12 mouse cellular contexts compared by ENCODE assay signal in genomic region chr13:55450511-55450980, GRCm38 (mm10). TPM values are rescaled to one million over a fixed set of nuclear protein-coding genes. Genes with fewer than 3 reads are reported as not detected.
DNase-seq lines count a peak whose midpoint lies in the region; ATAC-seq lines count a peak whose summit lies in the region.
"Had no signal": no experiment of that assay in that cellular context is flagged by ENCODE, and none has a peak within 500 bp of the region (broad histone marks: within the 10 kb centered on the region; RNA-seq: fewer than 3 reads in every experiment).

No protein-coding gene starts in this region.

- no peaks in the 10 kb centered on the region for H3K27me3 ChIP-seq in heart, embryonic 11.5 days (ENCODE audit: control insufficient read depth, insufficient read depth, low read length)
- no peaks in the 10 kb centered on the region for H3K27me3 ChIP-seq in hindbrain, embryonic 10.5 days (ENCODE audit: insufficient read depth, poor library complexity, severe bottlenecking)
- no peaks in the 10 kb centered on the region for H3K27me3 ChIP-seq in forebrain, embryonic 13.5 days

- H3K4me2 ChIP-seq in heart, embryonic 11.5 days, result no peak overlapping the region
- H3K4me2 ChIP-seq in forebrain, embryonic 13.5 days, result no peak overlapping the region

- peaks cover 20% of the 10 kb centered on the region for H3K4me1 ChIP-seq in heart, embryonic 11.5 days (ENCODE audit: control insufficient read depth, insufficient read depth, low read length)
- H3K4me1 ChIP-seq in hindbrain, embryonic 10.5 days (replicated peaks), result peaks cover 34% of the 10 kb centered on the region
- H3K4me1 ChIP-seq in forebrain, embryonic 13.5 days, result peaks cover 29% of the 10 kb centered on the region

- H3K27ac ChIP-seq in heart, embryonic 11.5 days (ENCODE audit: low read depth, low read length), result no peak overlapping the region
- H3K27ac ChIP-seq in hindbrain, embryonic 10.5 days, result no peak overlapping the region
- H3K27ac ChIP-seq in forebrain, embryonic 13.5 days, result no peak overlapping the region

- H3K4me3 ChIP-seq in heart, embryonic 11.5 days (ENCODE audit: low read depth, low read length), result no peak overlapping the region
- no peak overlapping the region for H3K4me3 ChIP-seq in hindbrain, embryonic 10.5 days
- no peak overlapping the region for H3K4me3 ChIP-seq in forebrain, embryonic 13.5 days

- ATAC-seq in heart, embryonic 11.5 days (replicated peaks; ENCODE audit: insufficient number of reproducible peaks, low FRiP score, low TSS enrichment), result no peak
- ATAC-seq in forebrain, embryonic 13.5 days, result no peak

- H3K9me3 ChIP-seq in heart, embryonic 11.5 days (replicated peaks; ENCODE audit: control insufficient read depth, low read length), result no peaks in the 10 kb centered on the region
- no peaks in the 10 kb centered on the region for H3K9me3 ChIP-seq in hindbrain, embryonic 10.5 days
- no peaks in the 10 kb centered on the region for H3K9me3 ChIP-seq in forebrain, embryonic 13.5 days (replicated peaks)

- no peak overlapping the region for H3K9ac ChIP-seq in heart, embryonic 11.5 days (ENCODE audit: low read depth, low read length)
- H3K9ac ChIP-seq in forebrain, embryonic 13.5 days, result no peak overlapping the region

- WGBS in heart, embryonic 11.5 days (ENCODE audit: insufficient replicate concordance), result 85% methylated on average over 11 of the region's 11 CpGs
- WGBS in hindbrain, embryonic 10.5 days, result 94% methylated on average over 11 of the region's 11 CpGs
- WGBS in forebrain, embryonic 13.5 days, result 92% methylated on average over 11 of the region's 11 CpGs

- peaks cover 39% of the 10 kb centered on the region for H3K36me3 ChIP-seq in heart, embryonic 11.5 days (ENCODE audit: control insufficient read depth, insufficient read depth, low read length)
- H3K36me3 ChIP-seq in hindbrain, embryonic 10.5 days, result peaks cover 79% of the 10 kb centered on the region
- H3K36me3 ChIP-seq in forebrain, embryonic 13.5 days (ENCODE audit: poor library complexity, severe bottlenecking), result peaks cover 67% of the 10 kb centered on the region

- DNase-seq in heart, adult 18-20 months, result peak; percentile 82 to 90
- peak; percentile 99 for DNase-seq in 3134 (ENCODE audit: extremely low read depth, insufficient read length, low spot score)
- peak; percentile 94 to 95 for DNase-seq in adrenal gland, postnatal 36 days
- peak; percentile 91 for DNase-seq in heart, postnatal 4 days
- no peak for DNase-seq in hindbrain, embryonic 10.5 days (ENCODE audit: low spot score)
- no peak for DNase-seq in spleen, adult 18-20 months

RNA-seq across cellular contexts. Expression of gene Grk6, which starts 5.7 kb away (rescaled TPM):
- 10 to 100 TPM; 13.9 to 17.1 TPM for total RNA-seq in heart, adult 18-20 months (2021)
- 24.3 and 26.9 TPM in 2 replicates for polyA plus RNA-seq in heart, embryonic 11.5 days (2014; fragmentation: Nextera tagmentation; extraction: Ambion mirVana)
- total RNA-seq in adrenal gland, postnatal 36 days (2021), result 10 to 100 TPM; 34.5 to 49.4 TPM
- 10 to 100 TPM; 29.9 to 31.1 TPM for total RNA-seq in heart, postnatal 4 days (2021)
- polyA plus RNA-seq in hindbrain, embryonic 10.5 days (2016; fragmentation: Nextera tagmentation; extraction: Ambion mirVana), result 51.5 and 52.3 TPM in 2 replicates
- polyA plus RNA-seq in forebrain, embryonic 13.5 days (2015; fragmentation: Nextera tagmentation; extraction: Ambion mirVana), result 24.9 and 26.9 TPM in 2 replicates

RNA-seq across cellular contexts. Expression of gene Prr7, which starts 13.5 kb away (rescaled TPM):
- total RNA-seq in heart, adult 18-20 months (2021), result under 1 TPM; 0.45 to 0.82 TPM
- polyA plus RNA-seq in heart, embryonic 11.5 days (2014; fragmentation: Nextera tagmentation; extraction: Ambion mirVana), result 0.21 and 0.34 TPM in 2 replicates
- total RNA-seq in adrenal gland, postnatal 36 days (2021), result 1 to 10 TPM; 1.9 to 3.3 TPM
- 1 to 10 TPM; 2.1 to 2.3 TPM for total RNA-seq in heart, postnatal 4 days (2021)
- polyA plus RNA-seq in hindbrain, embryonic 10.5 days (2016; fragmentation: Nextera tagmentation; extraction: Ambion mirVana), result 0.69 and 1.0 TPM in 2 replicates
- 1.6 and 2.2 TPM in 2 replicates for polyA plus RNA-seq in forebrain, embryonic 13.5 days (2015; fragmentation: Nextera tagmentation; extraction: Ambion mirVana)

RNA-seq across cellular contexts. Expression of gene F12, which starts 24.0 kb away (rescaled TPM):
- not detected for total RNA-seq in heart, adult 18-20 months (2021)
- polyA plus RNA-seq in heart, embryonic 11.5 days (2014; fragmentation: Nextera tagmentation; extraction: Ambion mirVana), result 0.42 and 1.5 TPM in 2 replicates
- under 1 TPM in 1 of 2 experiments, not detected in 1; 0.30 TPM for total RNA-seq in adrenal gland, postnatal 36 days (2021)
- not detected for total RNA-seq in heart, postnatal 4 days (2021)
- 0.07 and 0.25 TPM in 2 replicates for polyA plus RNA-seq in hindbrain, embryonic 10.5 days (2016; fragmentation: Nextera tagmentation; extraction: Ambion mirVana)
- not detected in 2 replicates for polyA plus RNA-seq in forebrain, embryonic 13.5 days (2015; fragmentation: Nextera tagmentation; extraction: Ambion mirVana)
- total RNA-seq: common myeloid progenitor, adult 5-6 weeks had no signal
- polyA plus RNA-seq: stomach, embryonic 14.5 days had no signal

RNA-seq across cellular contexts. Expression of gene Pfn3, which starts 35.5 kb away (rescaled TPM):
- not detected for total RNA-seq in heart, adult 18-20 months (2021)
- not detected in 2 replicates for polyA plus RNA-seq in heart, embryonic 11.5 days (2014; fragmentation: Nextera tagmentation; extraction: Ambion mirVana)
- not detected for total RNA-seq in adrenal gland, postnatal 36 days (2021)
- not detected for total RNA-seq in heart, postnatal 4 days (2021)
- polyA plus RNA-seq in hindbrain, embryonic 10.5 days (2016; fragmentation: Nextera tagmentation; extraction: Ambion mirVana), result not detected in 2 replicates
- polyA plus RNA-seq in forebrain, embryonic 13.5 days (2015; fragmentation: Nextera tagmentation; extraction: Ambion mirVana), result 0.60 TPM in 1 of 2 replicates, not detected in the other
- total RNA-seq: common myeloid progenitor, adult 5-6 weeks had no signal
- polyA plus RNA-seq: intestine, embryonic 14.5 days; lung, embryonic 16.5 days; stomach, embryonic 14.5 days had no signal

RNA-seq across cellular contexts. Expression of gene Dbn1, which starts 37.4 kb away (rescaled TPM):
- total RNA-seq in heart, adult 18-20 months (2021), result 1 to 10 TPM; 5.7 to 6.4 TPM
- 64.1 and 83.0 TPM in 2 replicates for polyA plus RNA-seq in heart, embryonic 11.5 days (2014; fragmentation: Nextera tagmentation; extraction: Ambion mirVana)
- 10 to 100 TPM; 16.0 to 18.0 TPM for total RNA-seq in adrenal gland, postnatal 36 days (2021)
- total RNA-seq in heart, postnatal 4 days (2021), result 10 to 100 TPM; 64.5 to 66.8 TPM
- 420 and 518 TPM in 2 replicates for polyA plus RNA-seq in hindbrain, embryonic 10.5 days (2016; fragmentation: Nextera tagmentation; extraction: Ambion mirVana)
- polyA plus RNA-seq in forebrain, embryonic 13.5 days (2015; fragmentation: Nextera tagmentation; extraction: Ambion mirVana), result 639 and 641 TPM in 2 replicates

Comparison
In these comparisons a context has a peak if more than half of its experiments do, and no peak if none do; other contexts are left out.
1. DNase-seq: peak in heart, adult 18-20 months (2 of 2), 3134 (single experiment), adrenal gland, postnatal 36 days (2 of 2) and heart, postnatal 4 days (single experiment); none in hindbrain, embryonic 10.5 days (single experiment) and spleen, adult 18-20 months (0 of 2).